Mouse (Mus musculus): ENCODE data around the gene Rab15. TPM values are rescaled to one million over a fixed set of nuclear protein-coding genes. Genes with fewer than 3 reads are reported as not detected.
"Not testable (repeated sequence)": the region's sequence is repeated elsewhere in the genome, so short reads cannot be mapped to it uniquely, and the experiment has no call there.

Rab15 gene
- 1 to 10 TPM in 1 of 2 experiments, under 1 TPM in 1; 0.86 to 1.8 TPM for total RNA-seq (2021)
- long read RNA-seq, experiment 1, partial matches to known transcripts, result 0 of 2 reads
- long read RNA-seq, experiment 1, other reads (novel, unspliced or antisense), result 0 of 2 reads
- long read RNA-seq, experiment 2, partial matches to known transcripts, result 0 of 2 reads
- long read RNA-seq, experiment 2, other reads (novel, unspliced or antisense), result 0 of 2 reads

DNA sequence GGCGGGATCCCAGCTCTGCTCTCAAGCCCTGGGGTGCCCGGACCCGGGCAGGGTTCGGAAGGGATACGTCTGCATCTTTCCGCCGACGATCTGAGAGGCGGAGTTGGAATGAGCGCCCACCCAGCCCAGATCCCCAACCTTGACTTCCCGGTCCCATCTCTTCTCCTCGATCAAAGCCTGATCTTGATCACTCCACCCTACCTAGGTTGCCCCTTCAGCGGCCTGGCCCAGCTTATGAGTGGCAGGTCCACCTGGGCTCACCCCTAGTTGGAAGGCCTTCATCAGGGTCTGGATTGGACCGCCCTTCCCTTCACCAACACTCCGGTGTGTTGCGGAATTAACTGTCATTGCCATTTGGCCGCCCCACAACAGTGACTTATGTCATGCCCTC lies at the start of gene Rab15:
Rab15 (minus strand) TSS at position 258 of the 391 bp plus-strand sequence.
- DNase-seq, result no peak
- intact Hi-C loops (cut with DNase I), result no loop called here

- intact Hi-C loops (cut with DNase I), result no loop called here
These were observed 46.9 kb upstream of the Rab15 start for GRCm38 (mm10) chr12:76869561-76869960.

GRCm38 (mm10) chr12:76868463-76869198 lies 45.9 kb upstream of the Rab15 start:
- intact Hi-C loops (cut with DNase I), result no loop called here
- no peak for DNase-seq

More at GRCm38 (mm10) chr12:76869561-76869960, 46.9 kb upstream of the Rab15 start:
- no peak for DNase-seq

- intact Hi-C loops (cut with DNase I), result no loop called here
- no peak for DNase-seq
These were observed 45.0 kb upstream of the Rab15 start for GRCm38 (mm10) chr12:76867586-76868280.

DNA sequence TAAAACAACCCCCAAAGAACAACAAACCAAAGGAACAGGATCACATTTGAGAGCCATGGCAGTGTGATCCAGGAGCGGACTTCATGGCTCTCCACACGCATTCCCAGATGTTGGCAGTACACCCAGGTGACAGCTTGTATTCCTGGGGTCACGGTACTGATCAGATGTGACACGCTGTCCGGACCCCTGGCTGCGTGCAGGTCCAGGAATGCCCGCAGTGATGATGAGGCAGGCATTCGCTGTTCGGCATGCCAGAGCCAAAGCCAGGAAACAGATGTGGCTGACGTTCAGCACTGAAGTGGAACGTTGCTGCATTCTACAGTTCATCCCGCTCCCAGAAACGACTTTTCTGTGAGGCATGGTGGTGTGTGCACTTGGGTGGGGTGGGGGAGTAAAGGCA lies 42.6 kb upstream of the Rab15 start:
- DNase-seq, result no peak
- intact Hi-C loops (cut with DNase I), result no loop called here

DNA sequence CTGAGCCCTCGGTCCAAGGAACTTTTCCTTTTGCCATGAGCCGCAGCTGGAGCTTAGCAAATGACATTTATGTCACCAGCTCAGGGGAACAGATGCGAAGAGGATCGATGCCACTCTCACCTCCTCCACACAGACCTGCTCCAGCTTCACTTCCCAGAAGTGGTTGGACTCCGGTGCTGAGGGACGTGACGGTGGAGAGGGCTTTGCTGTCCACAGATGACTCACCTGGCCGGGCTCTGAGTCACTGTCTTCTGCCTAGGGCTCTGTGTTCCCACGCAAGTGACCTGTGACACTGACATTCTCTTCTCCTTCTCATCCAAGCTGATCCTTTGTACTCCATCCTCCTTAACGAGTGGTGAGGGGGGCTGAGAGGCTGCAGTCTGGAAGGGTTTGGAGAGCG lies 40.9 kb upstream of the Rab15 start:
- intact Hi-C loops (cut with DNase I), result no loop called here
- no peak for DNase-seq

DNA sequence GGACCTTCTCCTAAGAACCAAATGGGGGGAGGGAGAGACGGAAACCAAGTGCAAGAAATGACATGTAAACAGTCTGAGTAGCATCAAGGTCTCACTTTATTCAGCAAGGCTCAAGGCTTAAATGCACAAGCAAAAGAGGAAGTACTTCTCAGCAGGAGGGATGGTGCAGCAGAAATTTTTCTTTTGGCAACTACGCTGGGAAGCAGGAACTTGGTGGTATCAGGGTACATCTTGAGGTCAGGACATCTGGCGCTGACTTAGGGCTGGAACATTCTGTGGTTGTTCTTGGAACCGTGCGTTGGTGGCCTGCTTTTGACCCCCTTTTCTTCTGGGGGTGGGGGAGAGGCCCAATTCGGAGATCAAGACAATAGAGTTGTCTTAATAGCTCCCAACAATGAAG lies 36.1 kb upstream of the Rab15 start:
- DNase-seq; intact Hi-C loops (cut with DNase I): not testable (repeated sequence)

- intact Hi-C loops (cut with DNase I), result no loop called here
- no peak for DNase-seq
These were observed 34.4 kb upstream of the Rab15 start for GRCm38 (mm10) chr12:76857087-76857486.

- intact Hi-C loops (cut with DNase I), result no loop called here
- DNase-seq, result no peak
These were observed 30.9 kb upstream of the Rab15 start for GRCm38 (mm10) chr12:76853378-76854142.

GRCm38 (mm10) chr12:76852419-76852818 lies 29.7 kb upstream of the Rab15 start:
- intact Hi-C loops (cut with DNase I), result no loop called here
- no peak for DNase-seq

DNA sequence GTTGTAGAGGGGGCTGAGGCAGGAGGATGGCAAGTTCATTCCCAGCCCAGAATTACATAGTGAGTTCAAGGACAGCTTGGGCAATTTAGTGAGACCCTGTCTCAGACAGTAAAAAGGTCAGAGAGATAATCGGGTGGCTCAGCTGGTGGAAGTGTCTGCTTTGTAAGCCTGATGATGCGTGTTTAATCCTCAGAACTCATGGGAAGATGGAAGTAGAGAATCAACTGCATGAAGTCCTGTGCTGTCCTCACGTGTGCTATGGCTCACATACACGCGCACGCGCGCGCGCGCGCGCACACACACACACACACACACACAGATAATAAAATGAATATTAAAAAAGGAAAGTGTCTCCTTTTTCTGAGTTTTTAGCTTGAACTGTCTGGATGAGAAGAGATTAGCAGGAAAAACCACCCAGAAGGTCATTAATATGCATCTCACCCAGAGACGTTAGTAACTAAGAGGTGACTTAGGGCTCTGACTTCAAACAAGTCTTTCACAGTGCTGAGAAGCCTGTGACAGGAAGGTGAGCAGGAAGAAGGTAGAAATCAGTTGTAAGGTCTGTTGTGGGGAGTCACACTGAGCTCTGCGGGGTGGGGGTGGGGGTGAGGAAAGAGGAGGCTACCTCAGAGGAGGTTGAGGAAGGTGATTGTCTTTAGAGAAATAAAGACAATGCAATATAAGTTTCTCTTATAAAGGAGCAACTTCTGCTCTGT lies 21.8 kb upstream of the Rab15 start:
- DNase-seq, result no peak
- intact Hi-C loops (cut with DNase I), result no loop called here

DNA sequence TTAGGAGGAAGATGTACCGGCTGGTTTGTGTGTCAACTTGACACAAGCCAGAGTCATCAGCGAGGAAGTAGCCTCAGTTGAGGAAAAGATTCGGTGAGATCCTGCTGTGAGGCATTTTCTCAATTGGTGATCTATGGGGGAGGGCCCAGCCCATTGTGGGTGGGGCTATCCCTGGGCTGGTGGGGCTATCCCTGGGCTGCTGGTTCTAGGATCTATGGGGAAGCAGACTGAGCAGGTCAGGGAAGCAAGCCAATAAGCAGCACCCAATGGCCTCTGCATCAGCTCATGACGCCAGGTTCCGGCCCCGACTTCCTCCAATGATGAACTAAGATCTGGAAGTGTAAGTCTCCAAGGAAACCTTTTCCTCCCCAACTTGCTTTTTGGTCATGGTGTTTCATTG lies 17.4 kb upstream of the Rab15 start:
- DNase-seq, result no peak
- intact Hi-C loops (cut with DNase I), result no loop called here

- DNase-seq, result no peak
- intact Hi-C loops (cut with DNase I), result loop anchor here (5.0 kb wide), 3 partner anchors 123 to 728 kb away; partner anchors contain the start of gene Max
These were observed 16.6 kb upstream of the Rab15 start for GRCm38 (mm10) chr12:76839298-76839697.

DNA sequence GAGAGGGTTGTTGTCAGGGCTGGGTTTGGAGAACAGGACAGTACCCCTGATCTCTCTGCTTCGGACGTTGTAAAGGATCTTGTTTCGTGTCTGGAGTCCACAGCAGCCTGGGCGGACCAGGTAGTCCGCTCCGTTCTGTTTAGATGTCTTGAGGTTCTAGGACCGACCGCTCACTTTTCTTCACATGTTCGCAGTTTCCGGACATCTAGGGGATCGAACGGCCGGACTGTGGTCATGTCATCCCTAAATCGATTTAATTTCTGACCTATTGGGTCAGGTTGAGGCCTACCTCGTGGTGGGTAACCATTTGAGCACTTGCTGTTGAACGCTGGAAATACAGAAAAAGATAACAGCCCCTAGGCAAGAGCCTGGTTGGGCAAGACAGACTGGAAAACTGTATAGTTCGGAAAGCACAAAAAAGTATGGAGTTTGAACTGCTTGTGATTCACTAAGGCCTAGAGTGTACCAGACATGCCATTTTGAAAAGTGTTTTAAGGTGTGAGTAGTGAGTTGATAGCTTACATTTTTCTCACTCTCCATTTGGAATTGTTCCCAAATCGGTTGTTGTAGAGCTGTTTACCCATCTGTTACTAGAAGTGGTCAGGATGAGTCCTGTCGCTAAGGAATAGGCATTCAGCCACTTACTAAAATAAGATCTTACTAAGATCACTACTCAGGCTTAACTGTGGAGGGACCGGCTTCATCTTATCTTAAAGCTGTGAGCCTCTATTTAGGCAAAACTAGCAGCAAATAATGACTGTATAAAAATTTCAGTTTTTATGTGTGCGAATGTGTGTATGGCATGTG lies 15.3 kb upstream of the Rab15 start:
- intact Hi-C loops (cut with DNase I), result loop anchor here (2.0 to 5.0 kb wide), 5 partner anchors 41 to 729 kb away; partner anchors contain the start of gene Max

DNA sequence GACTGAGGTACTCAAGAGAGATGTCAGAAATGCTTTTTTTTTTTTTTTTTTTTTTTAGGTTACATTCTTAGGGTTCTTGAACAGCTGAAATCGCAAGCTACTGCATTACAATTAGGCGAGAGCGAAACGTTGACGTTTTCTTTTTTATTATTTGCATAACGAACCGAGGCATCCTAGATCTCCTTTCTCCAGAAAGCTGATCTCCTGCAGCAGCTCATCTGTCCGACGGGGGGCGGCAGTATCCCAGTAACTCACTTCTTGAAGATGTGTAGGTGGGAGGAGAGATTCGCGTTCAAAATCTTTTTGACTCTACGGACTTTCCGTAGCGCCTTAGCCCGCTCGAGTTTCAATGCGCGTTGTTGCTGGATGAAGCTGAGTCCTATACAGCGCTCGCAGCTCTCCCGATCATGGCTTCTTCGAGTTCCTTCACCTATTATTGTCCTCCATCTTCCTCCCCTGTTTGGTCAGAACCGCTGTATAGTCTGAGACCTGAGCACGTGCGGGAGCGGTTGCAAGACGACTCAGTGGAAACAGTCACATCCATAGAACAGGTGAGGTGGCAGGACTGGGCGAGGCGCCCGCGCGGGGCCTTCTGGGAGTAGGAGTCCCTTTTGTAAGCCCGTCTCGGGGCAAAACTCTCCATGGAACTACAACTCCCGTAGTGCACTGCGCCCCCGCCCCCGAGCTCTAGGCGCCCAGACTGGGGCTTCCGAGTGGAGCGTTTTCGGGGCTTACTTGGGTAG lies 14.6 kb upstream of the Rab15 start:
- intact Hi-C loops (cut with DNase I), result loop anchor here (2.0 to 5.0 kb wide), 5 partner anchors 42 to 730 kb away; partner anchors contain the start of gene Max
- peak; percentile 97 to 98 for DNase-seq

More for the DNA sequence above, 15.3 kb upstream of the Rab15 start:
- no peak for DNase-seq

GRCm38 (mm10) chr12:76832704-76833103 lies 10.0 kb upstream of the Rab15 start:
- peak in 1 of 2 experiments; percentile 28 for DNase-seq
- intact Hi-C loops (cut with DNase I), result no loop called here

- intact Hi-C loops (cut with DNase I), result no loop called here
- DNase-seq, result no peak
These were observed 2.6 kb upstream of the Rab15 start for GRCm38 (mm10) chr12:76825283-76825682.

DNA sequence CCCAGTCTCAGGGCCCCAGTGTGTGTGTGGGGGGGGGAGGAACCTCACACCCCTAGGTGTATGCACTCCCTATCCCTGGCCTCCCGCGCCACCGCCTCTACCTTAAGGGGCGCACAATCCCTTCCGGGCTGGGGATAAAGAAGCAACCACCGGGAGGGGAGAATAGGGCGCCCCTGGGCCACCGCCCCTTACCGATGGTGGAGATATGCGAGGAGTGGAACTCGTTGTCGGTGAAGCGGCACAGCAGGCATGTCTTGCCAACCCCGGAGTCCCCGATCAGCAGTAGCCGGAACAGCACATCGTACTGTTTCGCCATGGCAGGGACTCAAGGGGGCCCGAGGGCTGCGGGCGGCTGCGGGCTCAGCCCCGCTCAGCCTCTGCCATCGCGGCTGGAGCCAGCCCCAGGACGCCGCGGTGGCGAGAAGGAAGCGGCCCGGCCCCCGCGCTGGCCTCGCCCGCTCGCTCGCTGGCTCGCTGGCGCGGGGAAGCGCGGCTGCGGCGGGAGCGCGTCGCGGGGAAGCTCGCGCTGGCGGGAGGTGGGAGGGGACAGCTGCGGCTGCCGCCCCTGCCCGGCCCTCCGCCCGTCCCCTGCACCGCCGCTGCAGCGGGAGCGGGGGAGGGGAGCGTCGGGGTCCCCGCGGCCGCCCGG lies 582 bp downstream of the Rab15 start:
- DNase-seq, result peak; percentile 47 to 52
- intact Hi-C loops (cut with DNase I), result no loop called here
